Mouse (Mus musculus) MEL-GATA-1-ER (cell line): ENCODE measurements around the gene Gba.
"Not testable (repeated sequence)": the region's sequence is repeated elsewhere in the genome, so short reads cannot be mapped to it uniquely, and the experiment has no call there.

Experiments
- DNase-seq: peaks from one replicate; pipeline ENCODE4 v3.0.0-alpha.2; 2012; ENCODE audit warnings: low read depth; ENCODE audit errors: extremely low read depth

Gba gene

GRCm38 (mm10) chr3:89202253-89203141 lies at the start of gene Gba:
Gba (plus strand) TSS chr3:89202928.
- DNase-seq = peak; percentile 95

- no peak for DNase-seq
Observed at GRCm38 (mm10) chr3:89156951-89157350, 45.8 kb upstream of the Gba start.

GRCm38 (mm10) chr3:89158651-89159050 lies 44.1 kb upstream of the Gba start:
- DNase-seq = no peak

- peak; percentile 42 for DNase-seq
Observed at GRCm38 (mm10) chr3:89159211-89159610, 43.5 kb upstream of the Gba start.

GRCm38 (mm10) chr3:89159616-89160344 lies 42.9 kb upstream of the Gba start, which contains the start of gene Hcn3:
Hcn3 (minus strand) TSS chr3:89160196.
- DNase-seq = peak; percentile 43

- DNase-seq = not testable (repeated sequence)
Observed at GRCm38 (mm10) chr3:89161207-89161606, 41.5 kb upstream of the Gba start.

GRCm38 (mm10) chr3:89161786-89162185 lies 40.9 kb upstream of the Gba start:
- no peak for DNase-seq

GRCm38 (mm10) chr3:89163123-89163522 lies 39.6 kb upstream of the Gba start:
- DNase-seq = no peak

GRCm38 (mm10) chr3:89163643-89164245 lies 39.0 kb upstream of the Gba start:
- DNase-seq = peak; percentile 39

- DNase-seq = peak; percentile 92
Observed at GRCm38 (mm10) chr3:89164506-89165267, 38.0 kb upstream of the Gba start, which contains the start of gene Clk2. Clk2 (plus strand) TSS chr3:89164795.

GRCm38 (mm10) chr3:89165268-89165870 lies 37.4 kb upstream of the Gba start:
- peak; percentile 33 for DNase-seq

- DNase-seq = no peak
Observed at GRCm38 (mm10) chr3:89166945-89167344, 35.8 kb upstream of the Gba start.

GRCm38 (mm10) chr3:89174844-89175243 lies 27.9 kb upstream of the Gba start:
- no peak for DNase-seq

- DNase-seq = no peak
Observed at GRCm38 (mm10) chr3:89175544-89175943, 27.2 kb upstream of the Gba start.

GRCm38 (mm10) chr3:89176421-89176820 lies 26.3 kb upstream of the Gba start:
- DNase-seq = no peak

GRCm38 (mm10) chr3:89177242-89178106 lies 25.3 kb upstream of the Gba start, which contains the start of gene Scamp3:
Scamp3 (plus strand) TSS chr3:89177473.
- DNase-seq = peak; percentile 99

- DNase-seq = no peak
Observed at GRCm38 (mm10) chr3:89178107-89178385, 24.7 kb upstream of the Gba start.

GRCm38 (mm10) chr3:89179056-89179455 lies 23.7 kb upstream of the Gba start:
- DNase-seq = no peak

GRCm38 (mm10) chr3:89181749-89182500 lies 20.8 kb upstream of the Gba start:
- DNase-seq = no peak
